Mouse (Mus musculus) hindbrain, postnatal 0 days (tissue): ENCODE data around the gene Fsd1. TPM values are rescaled to one million over a fixed set of nuclear protein-coding genes. Genes with fewer than 3 reads are reported as not detected.

Experiments
- ATAC-seq: fragments of 200-750 bp; cut with Nextera tagmentation; 2 replicates; pipeline ENCODE4 v1.8.0; 2017; ENCODE audit warnings: mild to moderate bottlenecking, moderate TSS enrichment, moderate library complexity
- DNase-seq: peaks from one replicate; pipeline ENCODE4 v3.0.0-alpha.2; 2015; ENCODE audit warnings: low spot score
- H3K27ac ChIP-seq: fragments of 300-500 bp; sonication (generic); 2 replicates; pipeline ENCODE4 v1.5.1; 2014; ENCODE audit warnings: mild to moderate bottlenecking
- H3K27me3 ChIP-seq: fragments of 300-500 bp; sonication (generic); 2 replicates; pipeline ENCODE4 v1.6.1; 2014; ENCODE audit warnings: low read length, mixed read lengths; ENCODE audit not compliant: insufficient read depth
- H3K36me3 ChIP-seq: fragments of 300-500 bp; sonication (generic); 2 replicates; pipeline ENCODE4 v1.6.1; 2014; ENCODE audit warnings: low read length, mixed read lengths; ENCODE audit not compliant: insufficient read depth
- H3K4me1 ChIP-seq: fragments of 300-500 bp; sonication (generic); 2 replicates; pipeline ENCODE4 v1.6.1; 2014; ENCODE audit warnings: antibody characterized with exemption, low read length, mixed read lengths; ENCODE audit not compliant: insufficient read depth
- H3K4me2 ChIP-seq: fragments of 300-500 bp; sonication (generic); 2 replicates; pipeline ENCODE4 v1.6.1; 2014; ENCODE audit warnings: low read depth, mild to moderate bottlenecking, low read length, moderate library complexity, mixed read lengths
- H3K4me3 ChIP-seq: fragments of 300-500 bp; sonication (generic); 2 replicates; pipeline ENCODE4 v1.5.1; 2014; ENCODE audit warnings: low read length
- H3K9ac ChIP-seq: fragments of 300-500 bp; sonication (generic); replicated peaks from 2 replicates; pipeline ENCODE4 v1.6.1; 2014; ENCODE audit warnings: mild to moderate bottlenecking, low read length, moderate library complexity, mixed read lengths
- H3K9me3 ChIP-seq: fragments of 300-500 bp; sonication (generic); 2 replicates; pipeline ENCODE4 v1.6.1; 2016; ENCODE audit warnings: low read length, mixed read lengths
- CTCF ChIP-seq: IDR thresholded peaks from 2 replicates; pipeline ENCODE4 v1.5.1; 2016; ENCODE audit warnings: antibody characterized with exemption, control low read depth, low read depth
- WGBS: fragments of 180-500 bp; shearing (Covaris S2); extraction: QIAGEN DNeasy Blood & Tissue Kit; methylation state at CpG from one replicate; pipeline ENCODE4 v1.1.7; 2014; 5-methylcytosine and 5-hydroxymethylcytosine counted together
- polyA plus RNA-seq: library from polyadenylated mRNA; unstranded; fragments of >200 nt; fragmentation: Nextera tagmentation; extraction: Ambion mirVana; gene quantifications from 2 replicates; pipeline ENCODE4 v1.2.1, GENCODE M21; 2015
- total RNA-seq: library from RNA; depleted of rRNA; stranded (reverse); fragments of >200 nt; gene quantifications from 2 replicates; pipeline ENCODE4 v1.2.3, GENCODE M21; 2014

Fsd1 gene
- total and polyA plus RNA-seq, 2 experiments from 2014 or later, result 136 to 193 TPM

GRCm38 (mm10) chr17:56026303-56026702 lies 40.0 kb downstream of the Fsd1 start:
- no peaks in the 10 kb centered on the region for H3K27me3 ChIP-seq
- H3K4me3 ChIP-seq, result no peak overlapping the region
- TF ChIP-seq CTCF, result no peak
- no peak overlapping the region for H3K27ac ChIP-seq
- peaks cover 7% of the 10 kb centered on the region; the same call in 1 of the 2 replicates for H3K4me1 ChIP-seq
- 88% methylated on average over 1 of the region's 1 CpGs for WGBS
- H3K9me3 ChIP-seq, result no peaks in the 10 kb centered on the region
- ATAC-seq (no peak), DNase-seq (no peak)
- no peak overlapping the region for H3K9ac ChIP-seq
- no peak overlapping the region for H3K4me2 ChIP-seq
- H3K36me3 ChIP-seq, result no peaks in the 10 kb centered on the region; the same call in 1 of the 2 replicates

- ATAC-seq, result no peak
- H3K36me3 ChIP-seq, result no peaks in the 10 kb centered on the region; the same call in 1 of the 2 replicates
- H3K4me1 ChIP-seq, result peaks cover 4% of the 10 kb centered on the region; the same call in 1 of the 2 replicates
- no peak overlapping the region for H3K9ac ChIP-seq
- no peak overlapping the region for H3K4me2 ChIP-seq
- TF ChIP-seq CTCF, result no peak
- no peaks in the 10 kb centered on the region for H3K9me3 ChIP-seq
- H3K4me3 ChIP-seq, result no peak overlapping the region
- no peak overlapping the region for H3K27ac ChIP-seq
- no peaks in the 10 kb centered on the region for H3K27me3 ChIP-seq
- 71% methylated on average over 1 of the region's 1 CpGs for WGBS
- no peak for DNase-seq
Measured at GRCm38 (mm10) chr17:56026881-56027280, 40.6 kb downstream of the Fsd1 start.

- no peaks in the 10 kb centered on the region for H3K27me3 ChIP-seq
- no peak overlapping the region for H3K4me3 ChIP-seq
- no peak overlapping the region for H3K27ac ChIP-seq
- H3K4me1 ChIP-seq, result 0 out of 2 replicates have a peak, but pooled peaks cover 3% of the 10 kb centered on the region
- H3K36me3 ChIP-seq, result no peaks in the 10 kb centered on the region; the same call in 1 of the 2 replicates
- ATAC-seq (no peak), DNase-seq (no peak)
- H3K9me3 ChIP-seq, result no peaks in the 10 kb centered on the region
- H3K4me2 ChIP-seq, result no peak overlapping the region
- no peak for TF ChIP-seq CTCF
- 0 out of 2 replicates have a peak overlapping the region, but pooled peaks have one; percentile 13 for H3K9ac ChIP-seq
- 79% methylated on average over 5 of the region's 5 CpGs for WGBS
Measured at GRCm38 (mm10) chr17:56027801-56028441, 41.6 kb downstream of the Fsd1 start.

- no peak overlapping the region for H3K4me3 ChIP-seq
- H3K4me2 ChIP-seq, result no peak overlapping the region
- no peaks in the 10 kb centered on the region for H3K27me3 ChIP-seq
- no peak for TF ChIP-seq CTCF
- ATAC-seq (peak; percentile 22; the same call in 1 of the 2 replicates), DNase-seq (peak; percentile 20)
- 66% methylated on average over 9 of the region's 9 CpGs for WGBS
- H3K4me1 ChIP-seq, result 0 out of 2 replicates have a peak, but pooled peaks cover 5% of the 10 kb centered on the region
- H3K9ac ChIP-seq, result no peak overlapping the region
- H3K36me3 ChIP-seq, result peaks cover 6% of the 10 kb centered on the region; the same call in 1 of the 2 replicates
- no peak overlapping the region for H3K27ac ChIP-seq
- H3K9me3 ChIP-seq, result no peaks in the 10 kb centered on the region
Measured at GRCm38 (mm10) chr17:56030238-56030870, 44.0 kb downstream of the Fsd1 start.

- H3K4me3 ChIP-seq, result no peak overlapping the region
- DNase-seq (peak; percentile 15), ATAC-seq (no peak)
- no peak overlapping the region for H3K27ac ChIP-seq
- TF ChIP-seq CTCF, result 0 out of 2 replicates have a peak, but pooled peaks have one; percentile 11
- H3K36me3 ChIP-seq, result peaks cover 6% of the 10 kb centered on the region; the same call in 1 of the 2 replicates
- no peak overlapping the region for H3K4me2 ChIP-seq
- no peaks in the 10 kb centered on the region for H3K27me3 ChIP-seq
- H3K9ac ChIP-seq, result no peak overlapping the region
- H3K4me1 ChIP-seq, result peaks cover 9% of the 10 kb centered on the region; the same call in 1 of the 2 replicates
- 48% methylated on average over 5 of the region's 5 CpGs for WGBS
- no peaks in the 10 kb centered on the region for H3K9me3 ChIP-seq
Measured at GRCm38 (mm10) chr17:56030919-56031318, 44.6 kb downstream of the Fsd1 start.

GRCm38 (mm10) chr17:56031431-56031830 lies 45.1 kb downstream of the Fsd1 start:
- ATAC-seq, result no peak
- no peaks in the 10 kb centered on the region for H3K9me3 ChIP-seq
- H3K36me3 ChIP-seq, result peaks cover 6% of the 10 kb centered on the region; the same call in 1 of the 2 replicates
- 94% methylated on average over 7 of the region's 7 CpGs for WGBS
- H3K9ac ChIP-seq, result no peak overlapping the region
- peak overlapping the region; percentile 11; the same call in 1 of the 2 replicates for H3K27ac ChIP-seq
- no peak for TF ChIP-seq CTCF
- no peak overlapping the region for H3K4me2 ChIP-seq
- no peak for DNase-seq
- peaks cover 9% of the 10 kb centered on the region; the same call in 1 of the 2 replicates for H3K4me1 ChIP-seq
- H3K4me3 ChIP-seq, result no peak overlapping the region
- H3K27me3 ChIP-seq, result no peaks in the 10 kb centered on the region
